Mouse (Mus musculus) kidney, adult 2 months (tissue): Measurements from ENCODE around the gene Snx11. TPM values are rescaled to one million over a fixed set of nuclear protein-coding genes. Genes with fewer than 3 reads are reported as not detected.

ENCODE experiments used
- DNase-seq: peaks from one replicate; pipeline ENCODE4 v3.0.0; 2021
- H3K27ac ChIP-seq: fragments of 200-500 bp; 2 replicates; pipeline ENCODE4 v1.5.1; 2012; ENCODE audit warnings: low read depth, low read length, control low read depth, inconsistent platforms; ENCODE audit not compliant: insufficient read depth
- H3K27me3 ChIP-seq: fragments of 200-500 bp; replicated peaks from 2 replicates; pipeline ENCODE4 v1.6.1; 2012; ENCODE audit warnings: mild to moderate bottlenecking, moderate library complexity, low read length, inconsistent platforms; ENCODE audit not compliant: control insufficient read depth, insufficient read depth
- H3K36me3 ChIP-seq: fragments of 200-500 bp; 2 replicates; pipeline ENCODE4 v1.6.1; 2012; ENCODE audit warnings: mild to moderate bottlenecking, moderate library complexity, low read length, inconsistent platforms; ENCODE audit not compliant: control insufficient read depth, insufficient read depth
- H3K4me1 ChIP-seq: fragments of 200-500 bp; 2 replicates; pipeline ENCODE4 v1.6.1; 2011; ENCODE audit warnings: low read length; ENCODE audit not compliant: control insufficient read depth, insufficient read depth
- H3K4me3 ChIP-seq: fragments of 200-500 bp; 2 replicates; pipeline ENCODE4 v1.5.1; 2011; ENCODE audit warnings: mild to moderate bottlenecking, low read depth, low read length, control low read depth; ENCODE audit not compliant: insufficient read depth
- CTCF ChIP-seq: fragments of 200-500 bp; conservative IDR thresholded peaks from 2 replicates; pipeline ENCODE4 v1.5.1; 2011; ENCODE audit warnings: low read depth, mild to moderate bottlenecking, control low read depth, low read length, moderate library complexity, mixed read lengths; ENCODE audit not compliant: insufficient read depth, insufficient read length
- POLR2A ChIP-seq: fragments of 200-500 bp; IDR thresholded peaks from one replicate; pipeline ENCODE4 v1.6.1; 2011; ENCODE audit warnings: low read depth, low read length, control low read depth
- WGBS: fragments of 180-500 bp; shearing (Covaris S2); methylation state at CpG from one replicate; pipeline ENCODE4 v1.1.7; 2018; 5-methylcytosine and 5-hydroxymethylcytosine counted together
- polyA plus RNA-seq: library from polyadenylated mRNA; depleted of rRNA; stranded (reverse); fragments of >200 nt; gene quantifications from 2 replicates; pipeline ENCODE4 v1.2.3, GENCODE M21; 2012

The Snx11 gene
- polyA plus RNA-seq, 1 experiment: 13.7 TPM

DNA sequence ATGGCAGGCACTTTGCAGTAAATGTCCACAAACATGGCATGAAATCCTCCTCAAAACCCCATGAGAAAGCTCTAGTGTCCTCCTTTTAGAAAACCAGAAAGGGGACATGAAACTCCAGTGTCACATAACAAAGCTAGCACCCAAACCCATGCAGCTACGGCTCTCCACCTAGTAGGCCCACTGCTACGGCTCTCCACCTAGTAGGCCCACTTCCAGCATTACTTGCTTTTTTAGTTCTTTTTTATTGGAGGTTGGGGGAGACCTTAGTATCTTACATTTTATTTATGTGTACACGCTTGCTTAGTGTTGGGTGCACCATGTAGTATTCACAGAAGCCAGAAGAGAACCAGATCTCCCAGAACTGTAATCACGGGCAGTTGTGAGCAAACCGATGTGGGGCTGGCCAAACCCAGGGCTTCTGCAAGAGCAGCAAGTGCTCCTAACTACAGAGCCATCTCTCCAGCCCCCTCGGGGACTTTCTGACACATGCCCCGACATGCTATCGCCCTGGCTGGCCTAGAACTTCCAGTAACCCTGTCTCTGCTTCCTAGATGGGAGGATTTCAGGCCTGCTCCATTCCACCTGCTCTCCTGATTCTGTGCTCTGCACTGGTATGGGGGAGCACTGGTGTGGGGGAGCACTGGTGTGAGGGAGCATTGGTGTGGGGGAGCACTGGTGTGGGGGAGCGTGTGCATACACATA, 5.9 kb downstream of the Snx11 start:
- TF ChIP-seq POLR2A (no peak), CTCF (no peak)
- Histone ChIP-seq H3K36me3 (peaks cover 2% of the 10 kb centered on the region), H3K4me3 (no peak overlapping the region), H3K4me1 (peaks cover 5% of the 10 kb centered on the region; the same call in 1 of the 2 replicates), H3K27me3 (no peaks in the 10 kb centered on the region), H3K27ac (no peak overlapping the region)
- no peak for DNase-seq
- 96% methylated on average over 9 of the region's 9 CpGs for WGBS

DNA sequence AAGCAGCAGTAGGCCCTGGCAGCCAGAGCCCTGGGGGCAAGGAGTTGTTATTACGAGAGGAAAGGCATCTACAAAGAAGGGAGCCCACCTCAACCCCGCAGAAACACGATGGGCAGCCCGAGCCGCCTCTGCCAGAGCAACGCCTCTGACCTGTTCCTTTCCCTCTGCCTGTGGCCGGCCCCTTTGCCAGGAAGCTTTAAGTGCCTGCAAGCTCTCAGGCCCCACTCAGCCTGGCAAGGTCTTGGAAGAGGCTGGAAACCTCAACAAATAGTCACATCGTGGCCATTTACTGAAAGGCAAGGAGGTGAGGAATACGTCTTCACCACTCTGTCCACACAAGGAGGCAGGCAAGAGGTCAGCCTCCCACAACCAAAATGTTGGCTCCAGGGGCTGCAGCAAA, 9.1 kb downstream of the Snx11 start:
- no peak for TF ChIP-seq CTCF
- TF ChIP-seq POLR2A: no peak
- no peaks in the 10 kb centered on the region for H3K27me3 ChIP-seq
- H3K27ac ChIP-seq: no peak overlapping the region
- H3K4me3 ChIP-seq: no peak overlapping the region
- DNase-seq: no peak
- WGBS: 71% methylated on average over 9 of the region's 9 CpGs
- peaks cover 2% of the 10 kb centered on the region for H3K36me3 ChIP-seq
- H3K4me1 ChIP-seq: 0 out of 2 replicates have a peak, but pooled peaks cover under 1% of the 10 kb centered on the region

DNA sequence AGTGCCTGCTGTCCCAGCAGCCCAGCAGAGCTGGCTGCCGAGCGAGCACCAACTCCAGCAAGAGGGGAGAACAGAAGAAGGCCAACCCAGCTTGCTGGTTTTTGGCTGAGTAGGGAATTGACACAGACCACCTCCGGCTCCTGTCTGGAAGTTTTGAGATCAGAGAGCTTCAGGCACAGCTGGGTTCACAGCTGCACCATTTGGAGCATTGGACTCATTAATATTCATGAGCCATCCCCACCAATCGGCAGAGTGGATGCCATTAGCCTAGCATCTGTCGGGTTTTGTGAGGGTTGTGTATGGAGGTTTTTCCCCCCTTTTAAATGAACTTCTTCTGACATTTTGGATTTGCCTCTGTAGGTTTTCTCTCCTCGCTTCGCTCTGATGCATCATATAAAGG, 10.3 kb downstream of the Snx11 start:
- WGBS: 69% methylated on average over 7 of the region's 7 CpGs
- Histone ChIP-seq H3K4me1 (0 out of 2 replicates have a peak, but pooled peaks cover 2% of the 10 kb centered on the region), H3K36me3 (peaks cover 2% of the 10 kb centered on the region), H3K27me3 (no peaks in the 10 kb centered on the region), H3K4me3 (no peak overlapping the region), H3K27ac (no peak overlapping the region)
- no peak for DNase-seq
- TF ChIP-seq POLR2A: no peak
- no peak for TF ChIP-seq CTCF

GRCm38 (mm10) chr11:96766555-96766954, 10.8 kb downstream of the Snx11 start:
- WGBS: 85% methylated on average over 12 of the region's 12 CpGs
- H3K4me3 ChIP-seq: no peak overlapping the region
- TF ChIP-seq POLR2A (no peak), CTCF (no peak)
- 0 out of 2 replicates have a peak, but pooled peaks cover 2% of the 10 kb centered on the region for H3K4me1 ChIP-seq
- H3K36me3 ChIP-seq: peaks cover 2% of the 10 kb centered on the region
- H3K27ac ChIP-seq: no peak overlapping the region
- no peak for DNase-seq
- no peaks in the 10 kb centered on the region for H3K27me3 ChIP-seq

DNA sequence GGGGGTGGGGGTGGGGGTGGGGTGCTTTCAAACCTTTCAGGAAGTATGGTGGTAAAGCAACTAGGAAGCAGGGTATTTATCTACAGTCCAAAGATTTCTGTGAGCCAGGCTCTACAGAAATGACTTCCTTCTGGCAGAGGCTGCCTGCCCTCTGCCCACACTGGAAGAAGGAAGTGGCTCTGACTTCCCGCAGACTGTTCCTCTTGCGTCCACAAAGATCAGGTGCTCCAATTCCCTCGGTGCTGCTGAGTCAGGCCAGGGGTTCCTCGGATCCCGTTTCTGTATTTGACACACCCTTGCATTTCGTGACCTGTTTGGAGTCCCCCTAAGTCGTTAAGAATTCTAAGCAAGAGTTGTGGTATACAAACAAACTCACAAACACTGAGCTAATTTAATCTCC, 11.7 kb downstream of the Snx11 start:
- WGBS: 60% methylated on average over 7 of the region's 7 CpGs
- H3K27ac ChIP-seq: peak overlapping the region; percentile 49
- peaks cover 2% of the 10 kb centered on the region for H3K36me3 ChIP-seq
- TF ChIP-seq CTCF: no peak
- TF ChIP-seq POLR2A: no peak
- H3K4me1 ChIP-seq: 0 out of 2 replicates have a peak, but pooled peaks cover 2% of the 10 kb centered on the region
- no peaks in the 10 kb centered on the region for H3K27me3 ChIP-seq
- DNase-seq: peak; percentile 37
- H3K4me3 ChIP-seq: no peak overlapping the region

GRCm38 (mm10) chr11:96764511-96765350, 12.6 kb downstream of the Snx11 start:
- Histone ChIP-seq H3K27ac (peak overlapping the region; percentile 43), H3K4me3 (no peak overlapping the region), H3K4me1 (0 out of 2 replicates have a peak, but pooled peaks cover 2% of the 10 kb centered on the region), H3K36me3 (peaks cover 2% of the 10 kb centered on the region), H3K27me3 (no peaks in the 10 kb centered on the region)
- TF ChIP-seq CTCF: no peak
- TF ChIP-seq POLR2A: no peak
- DNase-seq: no peak
- WGBS: 79% methylated on average over 13 of the region's 13 CpGs
